Mouse (Mus musculus) heart, adult 2 months (tissue): Measurements from ENCODE around the gene Mcoln3. TPM values are rescaled to one million over a fixed set of nuclear protein-coding genes. Genes with fewer than 3 reads are reported as not detected.

Source experiments
- DNase-seq, 2 experiments: peaks; one replicate each; pipeline ENCODE4 v3.0.0; 2021
- H3K27ac ChIP-seq: fragments of 200-600 bp; 2 replicates; pipeline ENCODE4 v1.8.1; 2022
- H3K27me3 ChIP-seq: fragments of 200-500 bp; 2 replicates; pipeline ENCODE4 v1.6.1; 2012; ENCODE audit warnings: mild to moderate bottlenecking, low read length, inconsistent platforms, mixed read lengths; ENCODE audit not compliant: control insufficient read depth, insufficient read depth
- H3K36me3 ChIP-seq: fragments of 200-500 bp; 2 replicates; pipeline ENCODE4 v1.6.1; 2012; ENCODE audit warnings: low read length, inconsistent platforms; ENCODE audit not compliant: control insufficient read depth, insufficient read depth
- H3K4me1 ChIP-seq: fragments of 200-500 bp; 2 replicates; pipeline ENCODE4 v1.6.1; 2011; ENCODE audit warnings: low read length; ENCODE audit not compliant: control insufficient read depth, insufficient read depth
- H3K4me3 ChIP-seq: fragments of 200-600 bp; 2 replicates; pipeline ENCODE4 v1.8.1; 2022
- H3K79me2 ChIP-seq: fragments of 200-500 bp; replicated peaks from 2 replicates; pipeline ENCODE4 v1.6.1; 2012; ENCODE audit warnings: mild to moderate bottlenecking, inconsistent platforms, low read length, moderate library complexity, mixed read lengths; ENCODE audit not compliant: control insufficient read depth, insufficient read depth
- H3K9ac ChIP-seq: fragments of 200-500 bp; 2 replicates; pipeline ENCODE4 v1.6.1; 2012; ENCODE audit warnings: low read depth, mild to moderate bottlenecking, control low read depth, inconsistent platforms, low read length, mixed read lengths
- CTCF ChIP-seq: fragments of 200-600 bp; IDR thresholded peaks from 2 replicates; pipeline ENCODE4 v1.8.1; 2022; ENCODE audit warnings: antibody characterized with exemption, mild to moderate bottlenecking, moderate library complexity
- EP300 ChIP-seq: fragments of 200-500 bp; IDR thresholded peaks from 2 replicates; pipeline ENCODE4 v1.6.1; 2011; ENCODE audit warnings: low read depth, low read length, control low read depth; ENCODE audit not compliant: insufficient read depth
- POLR2A ChIP-seq: fragments of 200-500 bp; IDR thresholded peaks from 2 replicates; pipeline ENCODE4 v1.6.1; 2011; ENCODE audit warnings: mild to moderate bottlenecking, low read depth, low read length, control low read depth; ENCODE audit not compliant: insufficient read depth
- WGBS: fragments of 180-500 bp; shearing (Covaris S2); methylation state at CpG from one replicate; pipeline ENCODE4 v1.1.7; 2018; 5-methylcytosine and 5-hydroxymethylcytosine counted together
- intact Hi-C: fragments of 180-260 bp; cut with DNase I; formaldehyde crosslinking; loops from one replicate; pipeline ENCODE4 v1.15.1; 2025
- polyA plus RNA-seq: library from polyadenylated mRNA; depleted of rRNA; stranded (reverse); fragments of >200 nt; gene quantifications from 2 replicates; pipeline ENCODE4 v1.2.3, GENCODE M21; 2012
- total RNA-seq, 2 experiments: library from RNA; stranded (reverse); gene quantifications; 2 replicates each; pipeline ENCODE4 v1.2.3; 2021

Gene Mcoln3
- total and polyA plus RNA-seq, 3 experiments: not detected

GRCm38 (mm10) chr3:146156811-146157210, 39.6 kb downstream of the Mcoln3 start:
- no peak for TF ChIP-seq EP300
- TF ChIP-seq POLR2A: no peak
- TF ChIP-seq CTCF: no peak
- no peak overlapping the region for H3K9ac ChIP-seq
- WGBS: 89% methylated on average over 2 of the region's 2 CpGs

DNA sequence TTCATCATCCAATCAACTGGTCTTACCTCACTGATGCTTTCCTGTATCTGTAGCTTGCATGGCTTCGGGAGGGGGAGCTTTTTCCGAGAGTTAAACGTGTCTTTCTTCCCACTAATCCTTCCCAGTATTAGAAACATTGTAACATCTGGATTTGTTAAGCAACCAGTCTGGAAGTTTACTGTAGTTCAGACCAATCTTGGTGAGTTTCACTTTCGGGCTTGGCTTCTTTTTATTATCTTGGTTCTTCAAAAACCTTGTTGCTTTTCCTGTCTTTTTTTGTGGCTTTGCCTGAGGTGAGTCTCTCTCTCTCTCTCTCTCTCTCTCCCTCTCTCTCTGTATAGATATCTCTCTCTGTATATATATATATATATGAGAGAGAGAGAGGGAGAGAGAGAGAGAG, 40.8 kb downstream of the Mcoln3 start:
- H3K27ac ChIP-seq: no peak overlapping the region
- 58% methylated on average over 4 of the region's 4 CpGs for WGBS
- H3K4me1 ChIP-seq: no peaks in the 10 kb centered on the region

More at GRCm38 (mm10) chr3:146156811-146157210, 39.6 kb downstream of the Mcoln3 start:
- Histone ChIP-seq H3K36me3 (no peaks in the 10 kb centered on the region), H3K79me2 (no peaks in the 10 kb centered on the region), H3K4me3 (no peak overlapping the region), H3K4me1 (no peaks in the 10 kb centered on the region), H3K27me3 (no peaks in the 10 kb centered on the region), H3K27ac (no peak overlapping the region)
- intact Hi-C loops: no loop called here
- no peak for DNase-seq

DNA sequence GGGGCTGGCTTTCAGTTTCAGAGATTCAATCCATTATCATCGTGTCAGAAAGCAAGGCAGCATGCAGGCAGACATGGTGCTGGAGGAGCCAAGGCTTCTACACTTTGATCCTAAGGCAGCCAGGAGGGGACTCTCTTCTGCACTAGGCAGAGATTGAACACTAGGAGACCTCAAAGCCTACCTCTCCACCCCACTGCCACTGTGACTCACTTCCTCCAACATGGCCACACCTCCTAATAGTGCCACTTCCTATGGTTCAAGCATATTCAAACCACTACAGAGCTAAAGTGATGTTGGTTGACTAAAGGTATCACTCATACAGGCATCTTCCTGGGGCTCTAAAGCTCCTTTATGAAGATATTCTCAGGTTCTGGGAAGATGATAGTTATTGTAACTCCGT, 42.1 kb downstream of the Mcoln3 start:
- Histone ChIP-seq H3K27me3 (no peaks in the 10 kb centered on the region), H3K36me3 (no peaks in the 10 kb centered on the region), H3K79me2 (no peaks in the 10 kb centered on the region), H3K4me3 (no peak overlapping the region), H3K9ac (no peak overlapping the region), H3K4me1 (no peaks in the 10 kb centered on the region), H3K27ac (no peak overlapping the region)
- intact Hi-C loops: no loop called here
- no peak for DNase-seq
- TF ChIP-seq CTCF: no peak
- WGBS: 91% methylated on average over 2 of the region's 2 CpGs

More for the DNA sequence above, 40.8 kb downstream of the Mcoln3 start:
- no peaks in the 10 kb centered on the region for H3K36me3 ChIP-seq
- H3K79me2 ChIP-seq: no peaks in the 10 kb centered on the region
- DNase-seq: no peak
- no peak overlapping the region for H3K9ac ChIP-seq
- no peaks in the 10 kb centered on the region for H3K27me3 ChIP-seq
- TF ChIP-seq POLR2A (no peak), CTCF (no peak), EP300 (no peak)
- intact Hi-C loops: no loop called here
- H3K4me3 ChIP-seq: no peak overlapping the region

GRCm38 (mm10) chr3:146162197-146162596, 44.9 kb downstream of the Mcoln3 start:
- H3K4me1 ChIP-seq: no peaks in the 10 kb centered on the region
- no peaks in the 10 kb centered on the region for H3K79me2 ChIP-seq
- H3K36me3 ChIP-seq: no peaks in the 10 kb centered on the region
- no peak overlapping the region for H3K9ac ChIP-seq
- WGBS: 79% methylated on average over 4 of the region's 4 CpGs
- TF ChIP-seq CTCF (no peak), EP300 (no peak), POLR2A (no peak)
- DNase-seq: no peak
- H3K4me3 ChIP-seq: no peak overlapping the region
- H3K27ac ChIP-seq: no peak overlapping the region
- intact Hi-C loops: no loop called here
- H3K27me3 ChIP-seq: no peaks in the 10 kb centered on the region

DNA sequence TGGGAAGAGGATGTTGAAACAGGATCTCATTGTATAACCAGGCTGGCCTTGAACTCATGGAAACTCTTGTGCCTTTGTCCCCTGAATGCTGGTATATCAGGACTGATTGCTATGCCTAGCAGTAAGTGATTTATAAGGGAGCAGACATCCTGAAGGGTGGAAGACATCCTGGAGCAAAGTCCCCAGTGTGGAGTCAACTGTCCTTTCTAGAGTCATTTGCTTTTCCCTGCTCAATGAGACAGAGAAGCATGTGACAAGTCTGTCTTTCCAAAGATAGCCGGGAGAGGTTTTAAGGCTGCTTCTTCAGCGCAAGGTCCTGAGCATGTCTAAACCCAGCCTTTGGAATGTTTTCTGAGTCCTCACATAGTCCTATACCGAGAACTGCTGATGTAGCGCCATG, 52.1 kb downstream of the Mcoln3 start:
- intact Hi-C loops: no loop called here

DNA sequence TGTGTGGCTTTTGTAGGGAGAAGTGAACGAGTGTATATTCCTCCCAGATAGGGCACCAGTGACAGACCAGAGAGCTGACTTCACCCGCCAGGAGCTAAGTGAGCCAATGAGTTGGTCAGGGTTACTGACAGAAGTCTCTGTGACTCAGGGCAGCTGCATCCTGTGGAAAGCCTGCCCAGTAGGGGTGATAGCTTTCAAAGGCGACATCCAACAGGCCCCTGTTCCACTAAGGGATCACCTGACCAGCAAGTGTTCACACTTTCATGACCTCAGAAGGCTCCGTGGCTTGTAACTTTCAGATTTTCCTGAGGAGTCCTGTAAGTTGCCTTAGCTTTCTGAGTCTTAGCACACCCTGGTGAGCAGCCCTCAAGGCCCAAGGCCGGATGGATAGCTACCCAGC, 55.8 kb downstream of the Mcoln3 start:
- 49% methylated on average over 5 of the region's 5 CpGs for WGBS
- Histone ChIP-seq H3K27me3 (no peaks in the 10 kb centered on the region), H3K36me3 (no peaks in the 10 kb centered on the region), H3K9ac (no peak overlapping the region), H3K4me1 (no peaks in the 10 kb centered on the region), H3K79me2 (no peaks in the 10 kb centered on the region), H3K27ac (no peak overlapping the region), H3K4me3 (no peak overlapping the region)
- intact Hi-C loops: no loop called here
- no peak for DNase-seq
- no peak for TF ChIP-seq CTCF
- no peak for TF ChIP-seq EP300

More for the DNA sequence above, 52.1 kb downstream of the Mcoln3 start:
- no peak for DNase-seq
- no peaks in the 10 kb centered on the region for H3K27me3 ChIP-seq
- no peaks in the 10 kb centered on the region for H3K36me3 ChIP-seq
- H3K4me3 ChIP-seq: no peak overlapping the region
- no peak for TF ChIP-seq CTCF
- no peak for TF ChIP-seq POLR2A
- TF ChIP-seq EP300: no peak
- H3K4me1 ChIP-seq: no peaks in the 10 kb centered on the region
- no peak overlapping the region for H3K27ac ChIP-seq
- no peaks in the 10 kb centered on the region for H3K79me2 ChIP-seq
- 94% methylated on average over 4 of the region's 4 CpGs for WGBS
- H3K9ac ChIP-seq: no peak overlapping the region

GRCm38 (mm10) chr3:146174215-146174614, 57.0 kb downstream of the Mcoln3 start:
- no peaks in the 10 kb centered on the region for H3K4me1 ChIP-seq
- H3K9ac ChIP-seq: no peak overlapping the region
- intact Hi-C loops: no loop called here
- H3K79me2 ChIP-seq: no peaks in the 10 kb centered on the region
- H3K4me3 ChIP-seq: no peak overlapping the region
- H3K36me3 ChIP-seq: no peaks in the 10 kb centered on the region
- no peaks in the 10 kb centered on the region for H3K27me3 ChIP-seq
- TF ChIP-seq POLR2A (no peak), EP300 (no peak), CTCF (no peak)
- H3K27ac ChIP-seq: no peak overlapping the region
- 86% methylated on average over 9 of the region's 9 CpGs for WGBS
- no peak for DNase-seq
